Mouse (Mus musculus) liver, embryonic 13.5 days (tissue): ENCODE data around the gene Rnf5. TPM values are rescaled to one million over a fixed set of nuclear protein-coding genes. Genes with fewer than 3 reads are reported as not detected.

Experiments used
- ATAC-seq: fragments of 200-750 bp; cut with Nextera tagmentation; 2 replicates; pipeline ENCODE4 v1.8.0; 2017; ENCODE audit warnings: low read depth, mild to moderate bottlenecking, moderate number of reproducible peaks, moderate library complexity
- DNase-seq: peaks from one replicate; pipeline ENCODE4 v3.0.0; 2022
- H3K27ac ChIP-seq: fragments of 300-500 bp; sonication (generic); 2 replicates; pipeline ENCODE4 v1.5.1; 2015; ENCODE audit warnings: moderate library complexity, mild to moderate bottlenecking, inconsistent platforms
- H3K27me3 ChIP-seq: fragments of 300-500 bp; sonication (generic); 2 replicates; pipeline ENCODE4 v1.6.1; 2015; ENCODE audit warnings: mild to moderate bottlenecking, inconsistent platforms
- H3K36me3 ChIP-seq: fragments of 300-500 bp; sonication (generic); 2 replicates; pipeline ENCODE4 v1.6.1; 2015; ENCODE audit warnings: mild to moderate bottlenecking, inconsistent platforms
- H3K4me1 ChIP-seq: fragments of 300-500 bp; sonication (generic); replicated peaks from 2 replicates; pipeline ENCODE4 v1.6.1; 2015; ENCODE audit warnings: inconsistent platforms
- H3K4me2 ChIP-seq: fragments of 300-500 bp; sonication (generic); 2 replicates; pipeline ENCODE4 v1.6.1; 2015; ENCODE audit warnings: inconsistent platforms, mild to moderate bottlenecking, moderate library complexity
- H3K4me3 ChIP-seq: fragments of 300-500 bp; sonication (generic); replicated peaks from 2 replicates; pipeline ENCODE4 v1.5.1; 2015; ENCODE audit warnings: mild to moderate bottlenecking, inconsistent platforms
- H3K9ac ChIP-seq: fragments of 300-500 bp; sonication (generic); 2 replicates; pipeline ENCODE4 v1.6.1; 2015; ENCODE audit warnings: mild to moderate bottlenecking, inconsistent platforms
- H3K9me3 ChIP-seq: fragments of 300-500 bp; sonication (generic); replicated peaks from 2 replicates; pipeline ENCODE4 v1.6.1; 2016; ENCODE audit warnings: inconsistent platforms
- WGBS: fragments of 180-500 bp; shearing (Covaris S2); methylation state at CpG from one replicate; pipeline ENCODE4 v1.1.7; 2015; ENCODE audit not compliant: insufficient replicate concordance; 5-methylcytosine and 5-hydroxymethylcytosine counted together
- polyA plus RNA-seq: library from polyadenylated mRNA; unstranded; fragments of >200 nt; fragmentation: Nextera tagmentation; extraction: Ambion mirVana; gene quantifications from 2 replicates; pipeline ENCODE4 v1.2.1, GENCODE M21; 2015

Rnf5 gene
- 86.1 and 93.6 TPM in 2 replicates for polyA plus RNA-seq

- H3K9ac ChIP-seq, result peak within 1 kb of the TSS; percentile 97
- no peaks in the 10 kb centered on the region for H3K27me3 ChIP-seq
- peak within 1 kb of the TSS; percentile 93 for H3K4me2 ChIP-seq
- DNase-seq (peak; percentile 98), ATAC-seq (peak; percentile 89)
- H3K27ac ChIP-seq, result peak within 1 kb of the TSS; percentile 89
- H3K9me3 ChIP-seq, result no peaks in the 10 kb centered on the region
- WGBS, result under 1% methylated on average over 30 of the region's 30 CpGs
- peak within 1 kb of the TSS; percentile 95 for H3K4me3 ChIP-seq
- peaks cover 66% of the 10 kb centered on the region for H3K4me1 ChIP-seq
- peaks cover 32% of the 10 kb centered on the region for H3K36me3 ChIP-seq
These were observed at the start of gene Rnf5 for GRCm38 (mm10) chr17:34603375-34604060. Gene Rnf5 (minus strand): TSS chr17:34603690.

DNA sequence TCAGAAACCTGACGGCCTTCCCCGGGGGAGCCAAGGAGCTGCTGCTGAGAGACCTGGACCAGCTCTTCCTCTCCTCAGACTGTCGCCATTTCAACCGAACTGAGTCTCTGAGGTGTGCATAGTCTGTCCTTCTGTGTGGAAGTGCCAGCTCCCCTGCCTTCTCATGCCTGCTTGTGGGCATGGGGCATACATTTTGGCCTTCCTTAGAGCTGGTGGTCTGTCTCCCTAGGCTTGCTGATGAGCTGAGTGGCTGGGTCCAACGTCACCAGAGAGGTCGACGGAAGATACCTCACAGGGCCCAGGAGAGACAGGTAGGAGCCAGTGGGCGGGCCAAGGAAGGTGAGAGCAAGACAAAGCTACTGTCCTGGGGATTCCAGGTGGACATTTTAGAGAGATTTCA lies 49.5 kb upstream of the Rnf5 start:
- no peak for DNase-seq
- ATAC-seq, result no peak
- H3K36me3 ChIP-seq, result peaks cover 54% of the 10 kb centered on the region
- H3K9me3 ChIP-seq, result no peaks in the 10 kb centered on the region
- peaks cover 27% of the 10 kb centered on the region for H3K4me1 ChIP-seq
- H3K27ac ChIP-seq, result no peak overlapping the region
- no peak overlapping the region for H3K4me2 ChIP-seq
- 78% methylated on average over 8 of the region's 8 CpGs for WGBS
- no peak overlapping the region for H3K9ac ChIP-seq
- H3K4me3 ChIP-seq, result no peak overlapping the region
- H3K27me3 ChIP-seq, result peaks cover 5% of the 10 kb centered on the region; the same call in 1 of the 2 replicates

DNA sequence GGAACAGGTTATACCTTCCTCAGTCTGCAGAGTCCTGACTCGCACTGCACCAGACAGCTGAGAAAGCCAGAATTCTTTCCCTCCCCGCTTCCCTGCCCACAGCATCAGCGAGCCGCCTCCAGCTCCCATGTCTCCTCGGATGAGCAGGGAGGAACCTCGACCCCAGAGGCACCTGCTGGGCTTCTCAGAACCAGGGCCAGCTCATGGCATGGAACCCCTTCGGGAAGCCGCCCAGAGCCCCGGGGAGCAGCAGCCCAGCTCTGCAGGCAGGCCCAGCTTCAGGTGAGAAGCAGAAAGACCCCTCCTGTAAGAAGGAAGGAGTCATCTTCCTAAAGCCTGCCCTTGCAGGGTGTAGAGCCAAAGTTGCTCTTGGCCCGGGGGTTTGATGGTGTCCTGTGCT lies 49.1 kb upstream of the Rnf5 start:
- H3K9ac ChIP-seq, result no peak overlapping the region
- H3K4me1 ChIP-seq, result peaks cover 32% of the 10 kb centered on the region
- H3K36me3 ChIP-seq, result peaks cover 54% of the 10 kb centered on the region
- H3K27ac ChIP-seq, result no peak overlapping the region
- no peak overlapping the region for H3K4me3 ChIP-seq
- no peaks in the 10 kb centered on the region for H3K9me3 ChIP-seq
- 76% methylated on average over 10 of the region's 10 CpGs for WGBS
- DNase-seq (no peak), ATAC-seq (no peak)
- peaks cover 5% of the 10 kb centered on the region; the same call in 1 of the 2 replicates for H3K27me3 ChIP-seq
- H3K4me2 ChIP-seq, result no peak overlapping the region

- DNase-seq (no peak), ATAC-seq (no peak)
- H3K36me3 ChIP-seq, result peaks cover 54% of the 10 kb centered on the region
These were observed 48.2 kb upstream of the Rnf5 start for GRCm38 (mm10) chr17:34651507-34652221.

GRCm38 (mm10) chr17:34650781-34651180 lies 47.3 kb upstream of the Rnf5 start:
- Histone ChIP-seq H3K9me3 (no peaks in the 10 kb centered on the region), H3K4me2 (no peak overlapping the region), H3K27ac (no peak overlapping the region), H3K4me1 (peaks cover 43% of the 10 kb centered on the region), H3K9ac (no peak overlapping the region), H3K27me3 (no peaks in the 10 kb centered on the region), H3K36me3 (peaks cover 54% of the 10 kb centered on the region), H3K4me3 (no peak overlapping the region)
- WGBS, result 87% methylated on average over 14 of the region's 14 CpGs
- no peak for DNase-seq
- no peak for ATAC-seq

More at GRCm38 (mm10) chr17:34651507-34652221, 48.2 kb upstream of the Rnf5 start:
- Histone ChIP-seq H3K27ac (no peak overlapping the region), H3K4me2 (no peak overlapping the region), H3K27me3 (no peaks in the 10 kb centered on the region), H3K9ac (no peak overlapping the region), H3K9me3 (no peaks in the 10 kb centered on the region), H3K4me3 (no peak overlapping the region), H3K4me1 (peaks cover 34% of the 10 kb centered on the region)
- 61% methylated on average over 19 of the region's 19 CpGs for WGBS

DNA sequence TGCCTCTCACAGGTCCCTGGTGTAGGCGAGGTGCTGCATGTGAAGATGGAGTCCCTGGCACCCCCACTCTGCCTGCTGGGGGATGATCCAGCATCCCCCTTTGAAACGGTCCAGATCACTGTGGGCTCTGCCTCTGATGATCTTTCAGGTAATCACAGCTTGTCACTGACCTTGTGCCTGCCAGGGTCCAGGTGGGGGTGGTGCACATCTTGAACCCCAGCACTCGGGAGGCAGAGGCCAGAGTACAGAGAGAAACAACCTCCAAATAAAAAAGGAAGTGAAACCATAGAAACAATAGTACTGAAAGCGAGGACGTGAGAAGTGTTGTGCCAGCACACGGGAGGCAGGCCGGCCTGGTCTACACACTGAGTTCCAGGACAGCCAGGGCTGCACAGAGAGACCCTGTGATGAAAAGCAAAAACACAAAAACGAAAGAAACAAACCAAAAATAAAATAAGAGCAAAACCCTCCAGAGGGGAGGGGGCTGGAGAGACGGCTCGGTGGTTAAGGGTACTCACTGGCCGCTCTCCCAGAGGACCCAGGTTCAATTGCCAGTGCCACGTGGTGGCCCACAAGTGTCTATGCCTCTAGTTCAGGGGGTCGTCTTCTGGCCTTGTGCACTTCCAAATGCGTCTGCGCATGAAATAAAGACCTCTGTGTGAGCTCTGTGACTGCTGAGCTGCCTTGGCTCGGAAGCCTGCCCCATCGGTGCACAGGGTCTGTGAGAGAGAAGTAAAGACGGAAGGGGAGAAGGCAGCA lies 45.8 kb upstream of the Rnf5 start:
- Histone ChIP-seq H3K27ac (no peak overlapping the region), H3K4me2 (no peak overlapping the region), H3K4me3 (no peak overlapping the region), H3K27me3 (no peaks in the 10 kb centered on the region), H3K36me3 (peaks cover 49% of the 10 kb centered on the region), H3K4me1 (peaks cover 43% of the 10 kb centered on the region), H3K9me3 (no peaks in the 10 kb centered on the region), H3K9ac (no peak overlapping the region)
- ATAC-seq (no peak), DNase-seq (no peak)
- 77% methylated on average over 18 of the region's 18 CpGs for WGBS

DNA sequence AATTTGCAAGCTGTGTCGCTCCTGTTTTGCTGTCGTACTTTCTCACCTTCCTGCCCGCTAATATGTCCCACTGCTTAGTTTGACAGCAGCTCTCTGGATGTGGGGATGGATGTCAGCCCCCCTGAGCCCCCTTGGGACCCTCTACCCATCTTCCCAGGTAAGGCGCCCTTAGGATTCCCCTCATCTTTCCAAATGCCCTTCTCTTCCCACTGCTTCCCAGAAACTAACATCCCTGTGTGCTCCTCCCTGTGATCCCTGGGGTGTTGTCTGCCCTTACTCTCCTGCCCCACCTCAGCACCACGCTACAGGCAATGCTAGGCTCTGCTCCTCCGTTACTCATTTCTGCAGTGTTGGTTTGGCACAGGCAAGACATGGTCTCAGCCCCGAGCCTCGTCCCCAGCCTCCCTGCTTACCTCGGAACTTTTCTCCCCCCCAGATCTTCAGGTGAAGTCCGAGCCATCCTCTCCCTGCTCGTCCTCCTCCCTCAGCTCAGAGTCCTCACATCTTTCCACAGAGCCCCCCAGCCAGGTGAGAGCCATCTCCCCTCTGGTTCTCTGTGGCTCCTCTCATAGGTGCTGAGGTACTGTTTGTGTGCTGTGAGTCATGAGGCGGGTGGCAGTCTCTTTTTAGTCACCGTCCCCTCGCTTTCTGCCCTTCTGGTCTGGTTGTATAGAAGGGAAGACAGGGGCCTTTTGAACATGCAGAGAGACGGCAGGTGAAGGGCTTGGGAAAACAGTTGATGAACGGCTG lies 44.8 kb upstream of the Rnf5 start:
- ATAC-seq, result no peak
- Histone ChIP-seq H3K4me3 (peak overlapping the region; percentile 94), H3K4me1 (peaks cover 41% of the 10 kb centered on the region), H3K9ac (peak overlapping the region; percentile 88), H3K36me3 (peaks cover 43% of the 10 kb centered on the region), H3K4me2 (peak overlapping the region; percentile 90), H3K9me3 (no peaks in the 10 kb centered on the region), H3K27ac (no peak overlapping the region), H3K27me3 (0 out of 2 replicates have a peak, but pooled peaks cover 2% of the 10 kb centered on the region)
- DNase-seq, result no peak
- 83% methylated on average over 16 of the region's 16 CpGs for WGBS

- peak within 1 kb of the TSS; percentile 90 for H3K4me2 ChIP-seq
- ATAC-seq, result peak; percentile 96
- H3K4me1 ChIP-seq, result peaks cover 41% of the 10 kb centered on the region
- peaks cover 33% of the 10 kb centered on the region for H3K36me3 ChIP-seq
- H3K9ac ChIP-seq, result peak within 1 kb of the TSS; percentile 88
- H3K27me3 ChIP-seq, result 0 out of 2 replicates have a peak, but pooled peaks cover 3% of the 10 kb centered on the region
- H3K4me3 ChIP-seq, result peak within 1 kb of the TSS; percentile 94
- DNase-seq, result peak; percentile 96
- no peaks in the 10 kb centered on the region for H3K9me3 ChIP-seq
- peak within 1 kb of the TSS; percentile 71 for H3K27ac ChIP-seq
- WGBS, result under 1% methylated on average over 66 of the region's 66 CpGs
These were observed 43.7 kb upstream of the Rnf5 start, which contains the start of gene Atf6b for GRCm38 (mm10) chr17:34646906-34647787. Gene Atf6b (plus strand): TSS chr17:34647146.

- Histone ChIP-seq H3K4me2 (peak overlapping the region; percentile 90), H3K4me1 (peaks cover 41% of the 10 kb centered on the region), H3K27me3 (peaks cover 8% of the 10 kb centered on the region; the same call in 1 of the 2 replicates), H3K4me3 (peak overlapping the region; percentile 94), H3K36me3 (peaks cover 23% of the 10 kb centered on the region), H3K27ac (peak overlapping the region; percentile 43), H3K9ac (peak overlapping the region; percentile 13; the same call in 1 of the 2 replicates), H3K9me3 (no peaks in the 10 kb centered on the region)
- ATAC-seq (no peak), DNase-seq (no peak)
- 57% methylated on average over 30 of the region's 30 CpGs for WGBS
These were observed 42.5 kb upstream of the Rnf5 start for GRCm38 (mm10) chr17:34645831-34646511.
